In the genomic region with DNA sequence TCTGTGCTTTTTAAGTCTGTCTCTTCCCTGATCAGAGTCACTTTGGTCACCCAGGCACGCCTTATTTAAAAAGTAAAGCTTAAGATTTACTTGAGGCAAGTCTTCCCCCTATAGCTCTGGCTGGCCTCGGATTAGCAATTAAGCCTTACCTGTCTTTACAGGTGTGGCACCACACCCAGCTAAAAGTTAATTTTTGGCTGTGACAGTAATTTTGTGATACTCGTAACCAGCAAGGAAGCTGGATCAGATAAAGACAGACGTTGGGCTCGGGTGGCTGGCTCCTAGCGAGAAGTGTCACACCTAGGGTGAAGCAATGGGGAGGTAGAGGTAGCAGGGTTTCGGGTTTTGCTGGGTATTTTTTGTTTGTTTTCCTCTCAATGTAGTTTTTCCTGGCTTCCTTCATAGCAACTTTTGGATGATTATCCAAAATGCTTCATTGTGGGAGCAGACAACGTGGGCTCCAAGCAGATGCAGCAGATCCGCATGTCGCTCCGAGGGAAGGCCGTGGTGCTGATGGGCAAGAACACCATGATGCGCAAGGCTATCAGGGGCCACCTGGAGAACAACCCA, we compare ENCODE assay signal across 8 mouse cellular contexts. TPM values are rescaled to one million over a fixed set of nuclear protein-coding genes. Genes with fewer than 3 reads are reported as not detected.
A peak's percentile ranks its signal among the peaks of the same experiment; 100 is the strongest.
DNase-seq lines count a peak whose midpoint lies in the region; ATAC-seq and TF ChIP-seq lines count a peak whose summit lies in the region.

No protein-coding gene starts in this region.

- peak overlapping the region; percentile 95 for H3K9ac ChIP-seq in heart, postnatal 0 days (replicated peaks; ENCODE audit: low read depth, low read length)
- peak overlapping the region; percentile 98 for H3K9ac ChIP-seq in embryonic facial prominence, embryonic 11.5 days (replicated peaks; ENCODE audit: low read length)
- peak overlapping the region; percentile 99 for H3K9ac ChIP-seq in intestine, embryonic 15.5 days
- peak overlapping the region; percentile 88 for H3K9ac ChIP-seq in midbrain, postnatal 0 days (replicated peaks; ENCODE audit: low read length, poor library complexity, severe bottlenecking)

- 33% methylated on average over 13 of the region's 13 CpGs for WGBS in heart, postnatal 0 days
- WGBS in embryonic facial prominence, embryonic 11.5 days, result 38% methylated on average over 13 of the region's 13 CpGs
- 34% methylated on average over 13 of the region's 13 CpGs for WGBS in intestine, embryonic 15.5 days
- WGBS in midbrain, postnatal 0 days, result 49% methylated on average over 13 of the region's 13 CpGs

- TF ChIP-seq CTCF in heart, postnatal 0 days (IDR thresholded peaks at IDR 0.05; ENCODE audit: low read depth), result no peak
- no peak for TF ChIP-seq CTCF in midbrain, postnatal 0 days (IDR thresholded peaks at IDR 0.05)

- intact Hi-C loops in heart, postnatal 25 days (cut with DNase I), result no loop called here

- peak overlapping the region; percentile 90 for H3K4me2 ChIP-seq in heart, postnatal 0 days (ENCODE audit: low read depth, low read length)
- H3K4me2 ChIP-seq in embryonic facial prominence, embryonic 11.5 days (ENCODE audit: low read depth, low read length), result peak overlapping the region; percentile 69
- H3K4me2 ChIP-seq in intestine, embryonic 15.5 days (replicated peaks), result peak overlapping the region; percentile 70
- H3K4me2 ChIP-seq in midbrain, postnatal 0 days (ENCODE audit: low read depth, low read length, poor library complexity, severe bottlenecking), result peak overlapping the region; percentile 66

- no peaks in the 10 kb centered on the region for H3K9me3 ChIP-seq in heart, postnatal 0 days (replicated peaks; ENCODE audit: control insufficient read depth, low read length)
- no peaks in the 10 kb centered on the region for H3K9me3 ChIP-seq in embryonic facial prominence, embryonic 11.5 days (replicated peaks; ENCODE audit: control insufficient read depth, low read length)
- no peaks in the 10 kb centered on the region for H3K9me3 ChIP-seq in intestine, embryonic 15.5 days
- H3K9me3 ChIP-seq in midbrain, postnatal 0 days (ENCODE audit: low read length), result no peaks in the 10 kb centered on the region

- peaks cover 12% of the 10 kb centered on the region; the same call in 1 of the 2 replicates for H3K4me1 ChIP-seq in heart, postnatal 0 days (ENCODE audit: control insufficient read depth, insufficient read depth)
- no peaks in the 10 kb centered on the region; the same call in 1 of the 2 replicates for H3K4me1 ChIP-seq in embryonic facial prominence, embryonic 11.5 days (ENCODE audit: control insufficient read depth, insufficient read depth, low read length)
- H3K4me1 ChIP-seq in intestine, embryonic 15.5 days (replicated peaks), result peaks cover 24% of the 10 kb centered on the region; the same call in 1 of the 2 replicates
- peaks cover 4% of the 10 kb centered on the region; the same call in 1 of the 2 replicates for H3K4me1 ChIP-seq in midbrain, postnatal 0 days (ENCODE audit: insufficient read depth, low read length)

- H3K27ac ChIP-seq in heart, postnatal 0 days (ENCODE audit: low read depth), result no peak overlapping the region
- H3K27ac ChIP-seq in embryonic facial prominence, embryonic 11.5 days (replicated peaks; ENCODE audit: low read depth, low read length), result no peak overlapping the region
- H3K27ac ChIP-seq in intestine, embryonic 15.5 days, result peak overlapping the region; percentile 84; the same call in 1 of the 2 replicates
- H3K27ac ChIP-seq in midbrain, postnatal 0 days (ENCODE audit: low read depth, low read length), result no peak overlapping the region

- H3K36me3 ChIP-seq in heart, postnatal 0 days (replicated peaks; ENCODE audit: control insufficient read depth, insufficient read depth, low read length), result peaks cover 33% of the 10 kb centered on the region
- H3K36me3 ChIP-seq in embryonic facial prominence, embryonic 11.5 days (replicated peaks; ENCODE audit: control insufficient read depth, insufficient read depth, low read depth, low read length), result peaks cover 10% of the 10 kb centered on the region
- H3K36me3 ChIP-seq in intestine, embryonic 15.5 days, result peaks cover 25% of the 10 kb centered on the region
- H3K36me3 ChIP-seq in midbrain, postnatal 0 days (ENCODE audit: insufficient read depth, low read length), result peaks cover 17% of the 10 kb centered on the region

- H3K27me3 ChIP-seq in heart, postnatal 0 days (ENCODE audit: control insufficient read depth, insufficient read depth, low read length), result no peaks in the 10 kb centered on the region
- H3K27me3 ChIP-seq in embryonic facial prominence, embryonic 11.5 days (ENCODE audit: control insufficient read depth, insufficient read depth, low read length), result no peaks in the 10 kb centered on the region
- H3K27me3 ChIP-seq in intestine, embryonic 15.5 days (replicated peaks), result no peaks in the 10 kb centered on the region
- no peaks in the 10 kb centered on the region for H3K27me3 ChIP-seq in midbrain, postnatal 0 days (ENCODE audit: insufficient read depth, low read length)

- ATAC-seq in heart, postnatal 0 days (ENCODE audit: insufficient read depth, low read depth), result no peak
- ATAC-seq in embryonic facial prominence, embryonic 11.5 days (replicated peaks; ENCODE audit: insufficient number of reproducible peaks, low FRiP score, low TSS enrichment, low read depth), result no peak
- no peak for ATAC-seq in intestine, embryonic 15.5 days
- ATAC-seq in midbrain, postnatal 0 days (ENCODE audit: low FRiP score), result no peak

- no peak for DNase-seq in heart, postnatal 0 days (ENCODE audit: low spot score)
- no peak for DNase-seq in heart, postnatal 25 days (ENCODE audit: low spot score)
- no peak for DNase-seq in embryonic facial prominence, embryonic 11.5 days (ENCODE audit: low spot score)
- DNase-seq in midbrain, postnatal 0 days (ENCODE audit: low spot score), result no peak
- no peak for DNase-seq in thymus, postnatal 36 days
- DNase-seq in right cerebral cortex, postnatal 10 days (ENCODE audit: low spot score in 2 of 2), result no peak
- no peak for DNase-seq in spleen, adult 12 weeks (ENCODE audit: low spot score)

- TF ChIP-seq EP300 in heart, postnatal 0 days (IDR thresholded peaks at IDR 0.05; ENCODE audit: low read depth), result no peak

- H3K4me3 ChIP-seq in heart, postnatal 0 days (ENCODE audit: low read depth, low read length), result peak overlapping the region; percentile 92
- H3K4me3 ChIP-seq in embryonic facial prominence, embryonic 11.5 days (ENCODE audit: low read depth, low read length), result peak overlapping the region; percentile 90
- H3K4me3 ChIP-seq in intestine, embryonic 15.5 days (replicated peaks), result peak overlapping the region; percentile 93
- H3K4me3 ChIP-seq in midbrain, postnatal 0 days (ENCODE audit: low read depth, low read length), result peak overlapping the region; percentile 80

RNA-seq across cellular contexts. Expression of a gene that starts 1.2 kb away (rescaled TPM):
- total RNA-seq in heart, postnatal 0 days (2014; rRNA removed; ENCODE audit: low replicate concordance), result 2,397 and 2,522 TPM in 2 replicates
- 877 and 933 TPM in 2 replicates for polyA plus RNA-seq in heart, postnatal 0 days (2015; fragmentation: Nextera tagmentation; extraction: Ambion mirVana)
- 100 to 1,000 TPM; 651 to 667 TPM for total RNA-seq in heart, postnatal 25 days (2021)
- 1,437 and 1,529 TPM in 2 replicates for polyA plus RNA-seq in embryonic facial prominence, embryonic 11.5 days (2014; fragmentation: Nextera tagmentation; extraction: Ambion mirVana)
- 1,607 and 1,644 TPM in 2 replicates for polyA plus RNA-seq in intestine, embryonic 15.5 days (2015; fragmentation: Nextera tagmentation; extraction: Ambion mirVana)
- total RNA-seq in midbrain, postnatal 0 days (2014; rRNA removed), result 1,612 and 1,828 TPM in 2 replicates
- 779 and 814 TPM in 2 replicates for polyA plus RNA-seq in midbrain, postnatal 0 days (2015; fragmentation: Nextera tagmentation; extraction: Ambion mirVana)

RNA-seq across cellular contexts. Expression of a gene that starts 4.6 kb away (rescaled TPM):
- total RNA-seq in heart, postnatal 0 days (2014; rRNA removed; ENCODE audit: low replicate concordance), result 38.3 and 42.8 TPM in 2 replicates
- polyA plus RNA-seq in heart, postnatal 0 days (2015; fragmentation: Nextera tagmentation; extraction: Ambion mirVana), result 12.9 and 13.6 TPM in 2 replicates
- total RNA-seq in heart, postnatal 25 days (2021), result 10 to 100 TPM; 38.4 to 42.8 TPM
- 29.3 and 31.4 TPM in 2 replicates for polyA plus RNA-seq in embryonic facial prominence, embryonic 11.5 days (2014; fragmentation: Nextera tagmentation; extraction: Ambion mirVana)
- polyA plus RNA-seq in intestine, embryonic 15.5 days (2015; fragmentation: Nextera tagmentation; extraction: Ambion mirVana), result 31.8 and 34.7 TPM in 2 replicates
- total RNA-seq in midbrain, postnatal 0 days (2014; rRNA removed), result 72.9 and 75.1 TPM in 2 replicates
- polyA plus RNA-seq in midbrain, postnatal 0 days (2015; fragmentation: Nextera tagmentation; extraction: Ambion mirVana), result 24.7 and 26.6 TPM in 2 replicates

RNA-seq across cellular contexts. Expression of a gene that starts 53.9 kb away (rescaled TPM):
- 66.6 and 68.8 TPM in 2 replicates for total RNA-seq in heart, postnatal 0 days (2014; rRNA removed; ENCODE audit: low replicate concordance)
- polyA plus RNA-seq in heart, postnatal 0 days (2015; fragmentation: Nextera tagmentation; extraction: Ambion mirVana), result 19.3 and 19.9 TPM in 2 replicates
- 10 to 100 TPM; 34.4 to 39.5 TPM for total RNA-seq in heart, postnatal 25 days (2021)
- 12.9 and 13.8 TPM in 2 replicates for polyA plus RNA-seq in embryonic facial prominence, embryonic 11.5 days (2014; fragmentation: Nextera tagmentation; extraction: Ambion mirVana)
- 56.9 and 58.2 TPM in 2 replicates for polyA plus RNA-seq in intestine, embryonic 15.5 days (2015; fragmentation: Nextera tagmentation; extraction: Ambion mirVana)
- 34.6 and 39.4 TPM in 2 replicates for total RNA-seq in midbrain, postnatal 0 days (2014; rRNA removed)
- 15.3 and 15.9 TPM in 2 replicates for polyA plus RNA-seq in midbrain, postnatal 0 days (2015; fragmentation: Nextera tagmentation; extraction: Ambion mirVana)
